Mouse (Mus musculus): Measurements from ENCODE around the gene Atp1b1.

Gene Atp1b1

DNA sequence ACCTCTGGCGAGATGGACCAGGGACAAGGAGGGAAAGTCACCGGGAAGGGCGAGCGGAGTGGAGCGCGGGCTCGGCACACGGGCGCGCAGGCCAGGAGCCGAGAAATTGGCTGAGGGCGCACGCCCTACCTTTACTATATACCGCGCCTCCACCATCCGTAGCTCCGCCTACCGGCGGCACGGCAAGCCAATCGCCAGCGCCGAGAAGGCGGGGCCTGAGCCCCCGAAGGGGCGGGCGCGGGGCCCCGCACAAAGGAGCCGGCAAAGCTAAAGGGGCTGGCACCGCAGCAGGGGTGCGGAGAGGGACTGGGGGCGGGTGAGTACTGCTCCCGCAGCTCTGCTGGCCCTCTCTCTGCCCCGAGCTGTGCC lies at the start of gene Atp1b1:
Gene Atp1b1 (minus strand): TSS at position 111 of the 369 bp plus-strand sequence.
- DNase-seq (ENCODE audit: extremely low spot score, low spot score) = peak; percentile 83

DNA sequence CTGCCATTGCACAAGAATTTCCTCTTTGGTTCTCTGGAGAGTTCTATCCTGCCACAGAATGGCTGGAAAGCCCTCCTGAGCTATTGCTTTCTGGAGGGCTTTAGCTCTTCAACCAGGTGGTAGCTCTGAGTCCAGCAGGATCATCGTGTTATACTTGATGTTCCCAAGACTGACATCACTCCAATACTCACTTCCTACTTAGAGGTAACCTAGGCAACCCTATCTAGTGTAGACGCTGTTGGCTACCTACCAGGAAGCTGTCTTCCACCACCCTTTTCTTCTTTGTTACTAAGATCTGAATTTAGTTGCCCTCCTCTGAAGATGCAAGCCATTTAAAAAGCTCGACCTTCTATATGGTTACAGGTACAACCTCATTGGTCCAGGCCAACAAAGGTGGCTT lies 46.9 kb upstream of the Atp1b1 start:
- DNase-seq (ENCODE audit: extremely low spot score, low spot score) = no peak

DNA sequence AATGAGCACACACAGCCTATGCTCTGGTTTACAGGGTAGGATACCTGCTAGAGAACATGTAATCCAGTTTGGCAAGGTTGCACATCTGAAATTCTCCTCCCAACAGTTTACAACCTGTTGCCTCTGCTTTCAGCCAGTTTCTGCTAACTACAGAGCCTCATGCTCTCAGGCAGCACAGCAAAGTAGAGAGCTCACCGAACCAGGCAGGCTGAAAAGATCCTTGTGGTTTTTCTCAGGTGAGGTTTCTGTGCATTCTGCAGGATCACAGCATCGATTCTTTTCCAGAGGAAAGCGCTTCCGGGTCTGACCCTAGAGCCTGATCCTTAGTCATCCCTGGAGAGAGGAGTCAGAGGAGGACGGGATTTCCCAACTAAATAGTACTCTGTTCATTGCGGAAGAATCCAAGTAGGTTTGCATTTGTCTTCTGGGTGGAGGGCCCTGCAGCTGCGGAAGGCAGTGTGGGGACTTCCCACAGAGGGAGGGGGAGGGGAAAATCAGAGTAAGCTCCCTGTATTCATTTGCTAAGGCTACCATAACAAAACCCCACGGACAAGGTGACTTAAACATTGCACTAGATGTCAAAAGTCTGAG lies 45.1 kb upstream of the Atp1b1 start:
- DNase-seq (ENCODE audit: extremely low spot score, low spot score) = no peak

DNA sequence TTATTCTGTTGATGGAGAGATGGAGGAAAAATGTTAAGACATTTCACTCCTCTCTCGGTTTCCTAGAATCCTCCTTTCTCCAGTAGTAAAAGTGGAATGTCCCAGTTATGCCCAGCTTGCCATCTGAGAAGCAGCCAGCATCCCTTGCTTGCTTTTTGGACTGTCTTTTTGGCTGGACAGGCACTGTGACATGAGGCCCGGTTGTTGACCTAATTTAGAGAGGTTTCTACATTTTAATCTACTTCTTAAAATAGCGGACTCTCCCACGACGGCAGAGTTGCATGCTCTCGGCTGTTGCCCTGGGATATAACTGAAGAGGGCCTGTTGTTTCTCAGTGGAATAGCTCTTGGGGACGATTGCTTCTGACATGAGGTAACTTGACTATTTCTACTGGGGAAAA lies 44.1 kb upstream of the Atp1b1 start:
- DNase-seq (ENCODE audit: extremely low spot score, low spot score) = no peak

DNA sequence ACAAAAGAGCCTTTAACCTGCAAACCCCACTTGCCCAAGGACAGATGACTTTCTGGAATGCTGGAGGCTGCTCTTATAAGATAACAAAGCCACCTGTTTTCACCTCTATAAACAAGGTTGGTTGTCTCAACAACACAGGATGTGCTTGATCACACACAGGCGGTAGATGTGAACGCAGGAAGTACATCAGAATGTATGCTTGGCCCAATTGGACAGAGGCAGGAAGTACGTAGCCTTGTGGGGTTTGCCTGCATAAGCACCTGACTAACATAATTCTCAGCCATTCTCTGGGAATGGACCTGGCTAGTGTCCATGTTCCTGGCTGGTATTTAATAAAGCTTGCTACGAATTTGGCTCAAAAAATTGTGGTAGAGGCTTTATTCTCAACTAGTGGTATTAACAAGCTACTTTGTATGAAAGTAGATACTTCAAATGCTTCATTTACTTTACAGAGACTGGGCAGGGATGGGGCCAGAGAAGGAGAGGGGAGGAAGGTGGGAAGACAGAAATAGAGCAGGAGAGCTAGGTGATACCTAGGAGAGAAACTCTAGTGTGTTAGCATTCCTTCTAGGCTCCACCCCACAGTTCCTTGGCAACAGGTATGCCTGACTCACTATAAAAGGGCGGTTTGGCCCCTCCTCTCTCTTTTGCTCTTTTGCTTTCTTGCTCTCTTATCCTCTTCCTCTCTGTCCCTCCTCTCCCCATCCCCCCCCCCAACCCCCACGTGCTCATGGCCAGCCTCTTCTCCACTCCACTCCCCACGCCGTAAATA lies 36.8 kb upstream of the Atp1b1 start:
- no peak for DNase-seq (ENCODE audit: extremely low spot score, low spot score)

DNA sequence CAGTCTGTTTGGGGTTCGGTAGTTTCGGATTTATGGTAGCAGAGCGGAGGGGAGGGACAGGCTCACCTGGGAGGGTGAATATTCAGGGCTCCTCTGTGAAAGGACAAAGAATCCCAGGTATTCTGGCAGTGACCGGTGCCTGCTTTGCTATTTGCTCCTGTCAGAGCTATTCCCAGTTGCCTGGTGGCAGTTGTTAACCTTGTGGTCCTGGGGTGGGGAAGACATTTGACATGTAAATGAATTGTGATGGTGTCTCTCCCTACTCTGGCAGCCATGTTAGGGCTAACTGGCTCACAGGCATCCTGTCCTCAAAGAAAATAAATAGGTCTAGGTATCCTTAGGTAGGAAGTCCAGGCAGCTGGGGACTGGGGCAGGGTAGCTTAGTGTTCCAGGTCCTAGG lies 36.1 kb upstream of the Atp1b1 start:
- no peak for DNase-seq (ENCODE audit: extremely low spot score, low spot score)

DNA sequence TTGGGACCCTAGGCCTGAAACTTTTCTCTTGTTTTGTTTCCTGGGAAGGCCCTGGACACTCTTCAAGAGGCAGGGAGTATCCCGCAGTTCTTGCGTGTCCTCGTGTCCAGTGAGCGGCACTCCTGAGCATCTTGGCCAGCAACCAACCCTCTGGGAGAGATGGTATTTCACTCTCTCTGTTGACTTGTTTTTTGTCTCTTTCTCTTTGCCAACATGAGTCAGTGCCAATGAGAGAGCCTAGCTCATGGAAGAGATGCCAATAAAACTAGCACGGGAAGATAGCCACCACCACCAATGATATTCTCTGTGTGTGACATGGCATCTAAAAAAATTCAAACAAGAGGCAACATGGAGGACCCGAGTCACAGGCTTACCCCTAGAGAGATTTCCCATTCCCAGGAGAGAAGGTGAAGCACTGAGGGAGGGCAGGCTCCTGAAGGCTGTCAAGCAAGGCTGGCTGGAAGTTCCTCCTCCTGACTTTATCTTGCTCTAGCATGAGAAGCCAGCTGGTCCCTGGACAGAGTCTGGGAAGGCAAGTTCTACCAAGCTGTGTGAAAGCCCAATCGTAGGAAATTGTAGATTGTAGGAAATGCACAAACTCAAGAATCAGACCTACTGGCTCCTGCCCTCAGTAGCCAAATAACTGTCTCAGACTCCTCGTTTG lies 35.0 kb upstream of the Atp1b1 start:
- no peak for DNase-seq (ENCODE audit: extremely low spot score, low spot score)

DNA sequence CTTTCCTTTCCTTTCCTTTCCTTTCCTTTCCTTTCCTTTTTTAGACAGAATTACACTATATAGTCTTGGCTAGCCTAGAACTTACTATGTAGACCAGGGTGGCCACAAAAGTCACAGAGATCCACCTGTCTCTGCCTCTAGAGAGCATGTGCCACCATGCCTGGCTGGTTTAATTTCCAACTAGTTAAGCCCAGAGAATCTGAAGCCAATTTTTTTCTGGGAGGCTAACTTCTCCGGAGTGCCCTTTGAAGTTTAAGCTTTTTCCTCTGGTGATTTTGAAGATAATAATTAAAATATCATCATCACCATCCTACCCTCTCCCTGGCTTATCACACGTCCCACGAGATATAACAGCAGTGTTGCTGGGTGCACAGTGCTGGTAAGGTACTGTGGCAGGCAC lies 34.3 kb upstream of the Atp1b1 start:
- no peak for DNase-seq (ENCODE audit: extremely low spot score, low spot score)

DNA sequence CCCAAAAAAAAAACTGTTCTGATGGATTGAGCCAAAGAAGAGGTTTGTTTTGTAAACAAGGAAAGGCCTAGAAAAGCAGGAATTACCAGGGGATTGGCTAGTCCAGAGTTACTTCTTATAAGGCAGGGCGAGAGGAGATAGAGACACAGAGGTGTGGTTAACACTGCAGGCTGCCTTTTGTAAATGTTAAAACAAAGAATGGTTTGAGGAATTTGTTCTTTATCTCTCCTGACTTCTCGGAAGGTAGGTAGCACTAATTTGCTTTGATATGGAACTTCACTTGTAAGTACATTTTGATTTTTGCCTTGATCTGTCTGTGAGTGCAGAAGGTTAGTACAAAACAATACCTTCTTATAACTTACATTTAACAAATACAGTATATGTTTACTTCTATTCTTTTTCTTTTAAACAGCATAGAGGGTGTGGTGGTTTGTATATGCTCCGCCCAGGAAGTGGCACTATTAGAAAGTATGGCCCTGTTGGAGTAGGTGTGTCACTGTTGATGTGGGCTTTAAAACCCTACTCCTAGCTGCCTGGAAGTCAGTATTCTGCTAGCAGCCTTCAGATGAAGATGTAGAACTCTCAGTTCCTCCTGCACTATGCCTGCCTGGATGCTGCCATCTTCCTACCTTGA lies 31.9 kb upstream of the Atp1b1 start:
- DNase-seq (ENCODE audit: extremely low spot score, low spot score) = no peak

DNA sequence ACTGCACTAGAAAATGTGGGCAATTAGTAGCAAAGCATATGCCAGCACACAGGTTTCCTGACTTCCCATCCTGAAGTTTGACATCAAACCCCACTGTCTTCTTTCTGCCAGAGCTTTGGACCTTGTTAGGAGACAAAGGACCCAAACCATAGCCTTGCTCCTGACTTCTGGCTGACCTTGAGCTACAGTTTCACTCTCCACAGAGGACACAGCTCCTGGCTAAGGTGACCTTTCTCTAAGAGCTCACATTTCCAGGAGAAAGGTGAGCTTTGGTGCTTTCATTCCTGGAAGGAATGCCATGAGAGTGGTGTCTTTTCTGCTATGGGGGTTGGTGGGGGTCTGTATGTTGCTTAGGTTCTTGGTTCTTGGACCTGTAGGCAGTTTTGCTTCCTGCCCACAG lies 25.6 kb upstream of the Atp1b1 start:
- no peak for DNase-seq (ENCODE audit: extremely low spot score, low spot score)

DNA sequence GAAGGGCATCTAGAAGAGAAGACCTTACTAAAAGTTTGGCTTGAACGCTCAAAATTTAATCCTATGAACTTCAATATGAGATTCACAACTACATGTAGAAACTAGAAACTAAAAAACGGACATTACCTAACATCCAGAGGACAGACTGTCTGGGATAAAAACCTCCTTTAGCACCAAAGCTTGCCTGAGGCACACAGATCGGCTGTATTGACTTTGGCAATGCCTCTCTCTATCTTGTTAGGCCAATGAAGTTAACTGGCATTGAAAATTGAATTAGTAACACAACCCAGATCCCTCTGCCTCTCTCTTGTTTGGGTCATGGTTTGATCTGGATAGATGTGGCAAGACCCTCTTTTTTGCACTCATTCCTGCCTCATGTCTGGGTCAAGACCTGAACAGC lies 24.7 kb upstream of the Atp1b1 start:
- DNase-seq (ENCODE audit: extremely low spot score, low spot score) = no peak

DNA sequence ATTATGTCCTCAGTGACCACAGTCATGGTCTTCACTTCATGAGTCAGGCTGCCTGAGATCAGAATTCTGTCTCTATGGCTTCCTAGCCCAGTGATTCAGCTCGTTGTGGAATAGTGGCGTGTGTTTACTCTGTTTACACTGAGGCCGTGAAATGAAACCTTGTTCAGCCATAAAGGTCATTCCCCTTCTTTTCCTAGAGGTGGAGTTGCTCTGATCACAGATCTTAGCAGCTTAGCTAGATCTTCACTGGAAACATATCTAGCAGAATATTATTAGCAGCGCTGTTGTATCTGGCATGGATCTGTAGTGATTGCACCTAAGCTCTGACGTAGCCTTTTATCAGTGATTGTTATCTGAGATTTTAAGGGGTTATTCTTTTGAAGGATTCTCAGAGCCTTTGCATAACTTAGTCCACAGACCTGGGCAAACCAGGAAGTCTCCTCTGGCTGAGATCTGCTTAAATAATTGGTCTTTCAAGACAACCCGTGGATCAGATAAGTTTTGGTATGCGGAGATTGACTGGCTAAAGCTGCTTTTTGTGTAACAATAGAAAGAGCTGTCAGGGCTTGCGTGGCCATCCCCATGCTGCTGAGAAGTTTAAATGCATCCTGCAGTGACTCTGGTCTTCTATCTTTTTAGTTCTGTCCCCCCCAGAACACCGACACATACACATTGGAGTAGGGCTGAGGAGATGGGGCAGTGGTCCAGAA lies 23.6 kb upstream of the Atp1b1 start:
- DNase-seq (ENCODE audit: extremely low spot score, low spot score) = no peak

DNA sequence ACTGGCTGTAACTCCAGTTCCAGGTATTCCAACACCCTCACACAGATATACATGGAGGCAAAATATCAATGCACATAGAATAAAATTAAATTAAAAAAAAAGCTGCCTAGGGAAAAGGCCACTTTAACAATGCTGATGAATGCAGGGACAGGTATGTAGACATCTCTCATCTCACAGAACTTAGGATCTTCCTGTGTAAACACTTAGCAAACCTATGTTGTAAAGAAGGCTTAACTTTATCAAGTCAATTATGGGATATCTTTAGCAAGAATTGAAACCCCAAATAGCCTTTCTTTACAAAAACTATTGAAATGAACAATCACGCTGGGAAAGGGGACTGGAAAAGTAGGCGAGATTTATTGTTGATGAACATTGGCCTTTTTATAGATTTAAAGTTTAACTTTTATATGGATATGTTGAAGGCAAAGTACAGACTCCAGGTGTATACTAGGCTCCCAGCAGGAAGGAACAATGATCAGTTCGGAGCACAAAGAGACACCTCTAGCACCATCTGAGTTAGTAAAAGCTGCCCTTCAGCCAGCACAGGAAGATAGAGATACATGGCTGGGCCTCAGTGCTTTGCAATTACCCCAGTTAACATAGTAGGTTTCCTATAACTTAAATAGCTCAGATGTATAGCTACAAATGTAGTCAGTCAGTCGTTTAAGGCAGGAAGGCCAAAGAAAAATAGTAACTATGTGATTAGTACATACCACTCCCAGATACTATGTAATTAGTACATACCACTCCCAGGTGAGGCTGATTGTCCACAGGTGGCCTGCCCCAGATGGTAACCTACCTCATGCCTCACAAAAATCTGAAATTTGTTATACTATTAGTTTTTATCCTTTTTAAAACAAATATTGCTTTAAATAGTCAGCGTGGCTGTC lies 22.8 kb upstream of the Atp1b1 start:
- no peak for DNase-seq (ENCODE audit: extremely low spot score, low spot score)

DNA sequence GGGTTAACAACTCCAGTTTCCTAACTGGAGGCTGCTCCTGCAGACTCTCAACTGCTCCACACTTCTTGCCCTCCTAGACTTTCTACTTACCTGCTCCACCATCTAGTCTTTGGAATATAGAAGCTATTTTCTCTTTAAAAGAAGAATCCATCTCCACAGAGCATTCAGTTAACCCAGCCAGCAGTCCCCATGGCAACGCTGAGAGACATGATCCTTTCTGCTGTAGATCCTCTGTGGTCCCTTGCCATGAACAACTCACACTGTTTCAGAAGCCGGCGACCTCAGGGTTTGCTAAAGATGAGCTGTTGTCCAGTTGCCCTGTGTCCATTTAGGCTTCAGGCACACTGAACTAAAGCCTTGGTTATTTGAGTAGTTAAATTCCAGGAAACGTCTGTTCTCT lies 17.7 kb upstream of the Atp1b1 start:
- DNase-seq (ENCODE audit: extremely low spot score, low spot score) = no peak

DNA sequence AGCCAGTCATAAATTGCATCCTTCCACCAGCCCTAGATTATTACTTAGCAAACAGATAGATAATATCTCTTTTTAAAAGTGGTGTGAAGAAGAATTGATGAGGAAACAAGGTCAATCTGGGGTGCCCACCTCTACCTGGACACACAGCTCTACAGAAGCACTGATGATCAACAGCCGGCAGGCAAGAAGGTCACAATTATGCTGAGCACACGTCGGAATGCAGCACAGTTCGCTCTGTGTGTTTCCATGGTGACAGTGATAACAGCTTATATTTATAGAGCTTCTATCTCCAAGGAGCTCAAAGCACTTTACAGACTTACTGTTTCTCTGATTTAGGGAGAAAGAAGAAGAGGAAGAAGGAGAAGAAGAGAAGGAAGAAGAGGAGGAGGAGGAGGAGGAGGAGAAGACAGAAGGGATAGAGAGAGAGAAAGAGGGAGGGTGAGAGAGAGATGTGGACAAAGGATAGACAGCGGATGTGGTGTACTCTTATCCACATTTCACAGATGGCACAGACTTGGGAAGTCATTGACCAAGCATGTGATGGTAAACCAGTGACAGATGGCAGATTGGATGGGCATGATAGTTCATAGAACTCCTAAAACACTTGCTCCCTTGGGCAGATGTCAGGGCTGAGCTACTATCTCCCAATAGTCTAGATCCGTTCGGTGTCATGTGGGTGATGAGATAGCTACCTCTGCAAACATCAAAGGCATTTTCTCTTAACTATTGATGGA lies 16.8 kb upstream of the Atp1b1 start:
- no peak for DNase-seq (ENCODE audit: extremely low spot score, low spot score)

DNA sequence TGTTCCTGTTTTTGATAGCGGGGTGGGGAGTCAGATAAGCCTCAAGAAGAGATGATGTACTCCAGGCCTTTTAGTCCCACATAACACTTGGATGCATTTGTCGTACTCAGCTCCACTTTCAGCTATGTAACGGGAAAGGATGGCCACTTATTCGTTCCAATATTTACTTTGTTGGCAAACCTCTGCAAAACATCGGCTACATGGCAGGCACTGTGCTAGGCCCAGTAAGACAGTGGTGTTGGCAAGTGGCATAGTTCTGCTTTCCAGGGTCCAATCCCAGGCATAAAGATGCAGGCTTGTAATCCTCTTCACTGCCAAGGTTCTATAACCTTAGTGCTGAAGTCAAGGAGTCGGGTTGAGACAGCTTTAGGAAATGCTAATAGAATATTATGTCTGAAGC lies 16.2 kb upstream of the Atp1b1 start:
- DNase-seq (ENCODE audit: extremely low spot score, low spot score) = no peak

DNA sequence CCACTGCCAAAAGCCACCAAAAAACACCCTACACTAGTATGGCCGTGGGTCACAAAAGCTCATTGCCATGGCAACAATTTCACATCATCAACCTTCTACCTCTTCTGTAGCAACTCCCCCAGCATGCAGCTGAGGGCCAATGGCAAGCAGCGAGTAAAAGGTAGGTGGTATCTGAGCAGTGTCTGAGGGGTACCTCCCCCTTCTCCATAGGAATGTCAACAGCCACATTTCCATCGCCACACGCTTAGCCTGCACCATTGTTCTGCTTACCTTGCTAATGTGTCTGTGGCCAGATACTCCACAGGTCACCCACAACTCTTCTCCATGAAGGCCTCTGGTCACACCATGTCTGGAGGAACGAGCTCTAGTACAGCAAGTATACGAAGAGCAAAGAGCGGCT lies 15.2 kb upstream of the Atp1b1 start:
- no peak for DNase-seq (ENCODE audit: extremely low spot score, low spot score)

DNA sequence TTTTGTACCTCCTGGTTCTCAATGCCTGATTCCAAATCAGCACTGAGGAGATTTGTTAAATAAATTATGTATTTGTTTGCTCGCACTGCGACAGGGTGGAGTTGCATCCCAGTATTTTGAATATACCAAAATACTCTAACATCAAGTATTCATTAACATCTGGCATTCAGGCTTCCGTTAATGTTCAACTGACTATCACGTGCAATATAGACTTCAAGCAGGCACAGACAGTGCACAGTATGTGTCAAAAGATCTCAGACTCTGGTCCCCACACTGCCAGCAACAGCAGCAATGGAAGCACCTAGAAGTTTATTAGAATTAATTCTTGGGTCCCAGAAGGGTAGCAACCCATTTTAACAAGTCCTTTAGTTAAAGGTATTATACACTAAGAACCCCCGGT lies 13.5 kb upstream of the Atp1b1 start:
- no peak for DNase-seq (ENCODE audit: extremely low spot score, low spot score)

DNA sequence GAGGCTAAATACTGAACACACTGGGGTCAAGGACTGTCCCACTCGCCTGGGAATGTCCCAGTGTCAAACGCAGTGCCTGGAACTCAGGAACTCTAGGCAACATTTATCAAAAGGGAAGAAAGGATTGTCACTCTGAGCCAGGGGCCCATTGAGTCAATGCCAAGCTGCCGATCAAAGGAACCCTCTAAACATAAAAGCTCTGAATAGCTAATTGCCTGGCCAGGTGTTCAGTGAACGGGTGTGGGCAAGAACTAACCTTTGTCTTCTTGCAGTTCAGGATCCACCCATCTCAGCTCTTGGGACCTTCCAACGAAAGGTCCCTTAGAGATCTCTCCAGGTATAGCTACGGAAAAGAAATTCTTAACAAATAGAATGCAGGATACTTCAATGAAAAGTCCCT lies 12.8 kb upstream of the Atp1b1 start:
- no peak for DNase-seq (ENCODE audit: extremely low spot score, low spot score)

DNA sequence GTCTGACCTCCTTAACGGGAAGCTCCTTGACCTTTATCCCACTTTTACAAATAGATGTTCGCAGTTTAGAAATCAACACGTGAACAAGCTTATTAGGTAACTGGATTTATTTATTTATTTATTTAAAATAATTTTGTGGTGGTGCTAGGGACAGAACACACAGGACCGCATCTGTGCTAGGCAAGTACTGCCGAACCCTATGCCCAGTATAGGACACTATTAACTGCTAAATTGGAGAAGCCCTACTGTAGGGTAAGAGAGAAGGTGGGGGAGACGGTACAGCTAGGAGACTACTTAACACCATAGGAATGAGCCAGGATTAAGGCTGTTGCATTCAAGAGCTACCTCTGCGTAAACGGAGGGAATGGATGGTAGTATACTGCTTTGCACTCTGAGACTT lies 10.2 kb upstream of the Atp1b1 start:
- DNase-seq (ENCODE audit: extremely low spot score, low spot score) = no peak
